Mouse (Mus musculus) heart, embryonic 14.5 days (tissue): Measurements from ENCODE around the gene Nprl3. TPM values are rescaled to one million over a fixed set of nuclear protein-coding genes. Genes with fewer than 3 reads are reported as not detected.

ENCODE experiments used
- ATAC-seq: fragments of 200-750 bp; cut with Nextera tagmentation; 2 replicates; pipeline ENCODE4 v1.8.0; 2017; ENCODE audit warnings: low read depth, moderate TSS enrichment; ENCODE audit not compliant: insufficient number of reproducible peaks, insufficient read depth, low FRiP score
- H3K27ac ChIP-seq, 2 experiments: fragments of 200-500 bp in 1 of 2; fragments of 300-500 bp in 1 of 2; sonication (generic) in 1 of 2; replicated peaks in 1 of 2; 2 replicates each; pipeline ENCODE4 v1.5.1; 2012 to 2014; ENCODE audit warnings: low read depth in 2 of 2, low read length in 2 of 2, control low read depth in 1 of 2, mild to moderate bottlenecking in 1 of 2, mixed read lengths in 1 of 2; ENCODE audit not compliant: control insufficient read depth in 1 of 2, insufficient read depth in 1 of 2
- H3K27me3 ChIP-seq: fragments of 300-500 bp; sonication (generic); 2 replicates; pipeline ENCODE4 v1.6.1; 2014; ENCODE audit warnings: mild to moderate bottlenecking, low read length, control low read depth; ENCODE audit not compliant: control insufficient read depth, insufficient read depth
- H3K36me3 ChIP-seq: fragments of 300-500 bp; sonication (generic); 2 replicates; pipeline ENCODE4 v1.6.1; 2014; ENCODE audit warnings: mild to moderate bottlenecking, control low read depth, low read length, mixed read lengths; ENCODE audit not compliant: control insufficient read depth, insufficient read depth
- H3K4me1 ChIP-seq, 2 experiments: fragments of 200-500 bp in 1 of 2; fragments of 300-500 bp in 1 of 2; sonication (generic) in 1 of 2; 2 replicates each; pipeline ENCODE4 v1.6.1; 2012 to 2014; ENCODE audit warnings: low read length in 2 of 2, control low read depth in 1 of 2, mixed read lengths in 1 of 2; ENCODE audit not compliant: control insufficient read depth in 2 of 2, insufficient read depth in 2 of 2
- H3K4me2 ChIP-seq: fragments of 300-500 bp; sonication (generic); 2 replicates; pipeline ENCODE4 v1.6.1; 2014; ENCODE audit warnings: mild to moderate bottlenecking, low read length
- H3K4me3 ChIP-seq, 2 experiments: fragments of 200-500 bp in 1 of 2; fragments of 300-500 bp in 1 of 2; sonication (generic) in 1 of 2; 2 replicates each; pipeline ENCODE4 v1.5.1; 2012 to 2014; ENCODE audit warnings: low read length in 2 of 2, mild to moderate bottlenecking in 2 of 2, control low read depth in 1 of 2, low read depth in 1 of 2, moderate library complexity in 1 of 2; ENCODE audit not compliant: control insufficient read depth in 1 of 2, insufficient read depth in 1 of 2
- H3K9ac ChIP-seq: fragments of 300-500 bp; sonication (generic); 2 replicates; pipeline ENCODE4 v1.6.1; 2014; ENCODE audit warnings: mild to moderate bottlenecking, low read length
- H3K9me3 ChIP-seq: fragments of 300-500 bp; sonication (generic); 2 replicates; pipeline ENCODE4 v1.6.1; 2016; ENCODE audit warnings: low read length, control low read depth; ENCODE audit not compliant: control insufficient read depth
- WGBS: fragments of 180-500 bp; shearing (Covaris S2); extraction: QIAGEN DNeasy Blood & Tissue Kit; methylation state at CpG from one replicate; pipeline ENCODE4 v1.1.7; 2014; 5-methylcytosine and 5-hydroxymethylcytosine counted together
- polyA plus RNA-seq: library from polyadenylated mRNA; unstranded; fragments of >200 nt; fragmentation: Nextera tagmentation; extraction: Ambion mirVana; gene quantifications from 2 replicates; pipeline ENCODE4 v1.2.1, GENCODE M21; 2014

Nprl3 gene
- polyA plus RNA-seq, 1 experiment from 2014 or later: 33.2 TPM

DNA sequence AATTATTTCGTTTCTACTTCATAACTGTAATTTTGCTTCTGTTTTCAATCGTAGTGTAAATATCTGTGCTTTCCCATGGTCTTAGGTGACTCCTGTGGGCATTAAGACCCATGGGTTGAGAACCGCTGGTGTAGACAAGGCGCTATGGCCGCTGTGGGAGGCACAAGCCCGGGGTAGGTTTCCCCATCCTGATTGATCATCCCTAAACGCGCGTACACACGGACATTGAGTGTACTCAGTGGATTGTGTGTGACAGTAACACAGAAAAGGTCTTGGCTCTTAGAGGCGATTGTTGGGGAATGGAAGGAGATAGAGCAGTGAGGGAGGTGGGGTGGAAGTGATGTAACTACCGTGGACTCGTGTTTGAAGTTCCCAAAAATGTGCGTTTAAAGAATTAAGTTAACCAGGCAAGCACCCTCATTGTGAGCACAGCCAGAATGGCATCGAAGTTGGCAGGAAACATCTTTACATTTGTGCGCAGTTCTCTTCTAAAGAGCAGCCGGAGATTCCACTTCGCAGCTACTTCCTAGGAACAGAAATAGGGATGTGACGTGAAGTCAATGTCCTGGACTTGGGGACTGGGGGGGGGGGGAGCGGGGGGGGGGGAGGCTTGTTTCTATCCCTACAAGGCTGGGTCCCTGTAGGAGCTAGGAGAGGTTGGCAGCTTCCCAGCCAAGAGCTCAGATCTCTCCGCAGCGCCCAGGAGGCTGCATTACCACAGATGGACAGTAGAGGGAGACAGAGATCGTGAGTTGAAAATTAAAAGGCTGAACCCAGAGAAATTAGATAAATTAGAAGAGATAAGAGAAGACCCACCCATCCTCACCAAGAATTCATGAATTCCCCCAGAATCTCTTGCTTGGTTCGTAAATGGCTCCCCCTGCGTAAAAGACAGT is 85.3 kb downstream of the Nprl3 start:
- Histone ChIP-seq H3K9ac (no peak overlapping the region), H3K36me3 (no peaks in the 10 kb centered on the region), H3K4me1 (no peaks in the 10 kb centered on the region), H3K27ac (no peak overlapping the region), H3K9me3 (no peaks in the 10 kb centered on the region), H3K4me2 (no peak overlapping the region), H3K4me3 (no peak overlapping the region), H3K27me3 (no peaks in the 10 kb centered on the region)
- WGBS: 45% methylated on average over 22 of the region's 25 CpGs
- no peak for ATAC-seq

DNA sequence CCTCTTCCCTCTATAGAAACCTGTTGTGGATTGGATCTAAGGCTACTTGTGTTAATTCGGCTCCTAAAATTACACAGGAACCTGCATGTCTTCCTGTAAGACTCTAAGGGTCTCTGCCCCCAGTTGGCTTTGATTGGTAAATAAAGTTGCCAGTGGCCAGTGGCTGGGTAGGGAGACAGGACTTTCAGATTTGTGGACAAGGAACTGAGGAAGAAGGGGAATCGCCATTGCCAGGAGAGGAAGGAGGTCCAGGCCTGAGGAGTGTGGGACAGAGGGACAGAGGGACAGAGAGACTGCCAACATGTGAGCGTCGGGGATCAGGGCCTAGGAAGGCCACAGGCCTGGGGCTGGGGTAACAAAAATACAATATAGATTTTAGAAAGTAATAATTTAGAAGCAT is 86.3 kb downstream of the Nprl3 start:
- Histone ChIP-seq H3K36me3 (no peaks in the 10 kb centered on the region), H3K9ac (no peak overlapping the region), H3K27me3 (no peaks in the 10 kb centered on the region), H3K9me3 (no peaks in the 10 kb centered on the region), H3K4me3 (no peak overlapping the region), H3K27ac (no peak overlapping the region), H3K4me1 (no peaks in the 10 kb centered on the region), H3K4me2 (no peak overlapping the region)
- WGBS: 66% methylated on average over 4 of the region's 4 CpGs
- no peak for ATAC-seq

DNA sequence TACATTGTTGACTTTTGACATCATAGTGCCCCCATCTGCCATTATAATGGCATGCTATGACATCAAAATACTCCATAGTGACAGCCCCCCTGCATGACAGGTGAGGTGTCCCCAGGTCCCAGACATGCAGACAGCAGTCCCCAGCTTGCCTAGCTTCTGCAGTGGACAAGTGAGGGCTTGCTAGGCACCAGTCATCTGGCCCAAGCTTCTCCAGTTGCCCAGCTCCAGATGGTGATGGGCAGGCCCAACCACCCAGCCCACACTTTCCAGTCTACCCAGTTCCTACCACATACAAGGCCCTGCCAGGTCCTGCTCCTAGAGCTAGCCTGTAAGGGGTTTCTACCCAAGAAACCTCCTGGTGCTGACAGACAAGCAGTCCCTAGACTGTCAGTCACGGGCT is 89.0 kb downstream of the Nprl3 start:
- H3K4me3 ChIP-seq: no peak overlapping the region
- H3K4me2 ChIP-seq: no peak overlapping the region
- H3K27me3 ChIP-seq: no peaks in the 10 kb centered on the region
- no peak overlapping the region for H3K27ac ChIP-seq
- no peaks in the 10 kb centered on the region for H3K36me3 ChIP-seq
- no peaks in the 10 kb centered on the region for H3K4me1 ChIP-seq
- H3K9ac ChIP-seq: no peak overlapping the region
- WGBS: 83% methylated on average over 1 of the region's 1 CpGs
- no peaks in the 10 kb centered on the region for H3K9me3 ChIP-seq
- no peak for ATAC-seq

Other genes starting within 250 kb of the Nprl3 start
- gene Il9r, start 67.4 kb downstream of the Nprl3 start, polyA plus RNA-seq: 0.05 TPM in 1 of 2 replicates, not detected in the other
- 46.1 and 49.5 TPM in 2 replicates for gene Snrnp25, start 62.3 kb downstream of the Nprl3 start, polyA plus RNA-seq
- gene Rhbdf1, start 45.4 kb downstream of the Nprl3 start, polyA plus RNA-seq: 26.6 TPM in 2 replicates
- gene Mpg, start 41.2 kb downstream of the Nprl3 start, polyA plus RNA-seq: 19.3 and 20.6 TPM in 2 replicates
- gene Hba-x, start 8.7 kb upstream of the Nprl3 start, polyA plus RNA-seq: 300 and 380 TPM in 2 replicates
- 7,195 and 12,752 TPM in 2 replicates for gene Hba-a1, start 15.8 kb upstream of the Nprl3 start, polyA plus RNA-seq
- 1.5 and 2.1 TPM in 2 replicates for gene Hbq1b, start 19.3 kb upstream of the Nprl3 start, polyA plus RNA-seq
- gene Hba-a2, start 28.8 kb upstream of the Nprl3 start, polyA plus RNA-seq: 18,791 and 33,479 TPM in 2 replicates
- 1.2 and 2.5 TPM in 2 replicates for gene Hbq1a, start 32.4 kb upstream of the Nprl3 start, polyA plus RNA-seq
- 12.6 and 13.3 TPM in 2 replicates for gene Sh3pxd2b, start 80.1 kb upstream of the Nprl3 start, polyA plus RNA-seq
- 30.2 and 32.4 TPM in 2 replicates for gene Ubtd2, start 187.7 kb upstream of the Nprl3 start, polyA plus RNA-seq